Mouse (Mus musculus): Measurements from ENCODE around the gene Tmem14c. TPM values are rescaled to one million over a fixed set of nuclear protein-coding genes. Genes with fewer than 3 reads are reported as not detected.
"Not testable (repeated sequence)": the region's sequence is repeated elsewhere in the genome, so short reads cannot be mapped to it uniquely, and the experiment has no call there.

Gene Tmem14c
- polyA plus RNA-seq, 1 experiment from 2014 or later: 337 TPM

GRCm38 (mm10) chr13:40987608-40988303 is 28.3 kb upstream of the Tmem14c start:
- not testable (repeated sequence) for H3K4me1 ChIP-seq (replicated peaks; ENCODE audit: control insufficient read depth, insufficient read depth, low read length); H3K4me3 ChIP-seq (ENCODE audit: low read depth, low read length); H3K9ac ChIP-seq (ENCODE audit: low read depth, low read length); H3K9me3 ChIP-seq (ENCODE audit: control insufficient read depth); ATAC-seq; H3K27ac ChIP-seq (ENCODE audit: low read depth, low read length); H3K27me3 ChIP-seq (replicated peaks; ENCODE audit: control insufficient read depth, insufficient read depth, low read length); H3K4me2 ChIP-seq (replicated peaks; ENCODE audit: low read depth); H3K36me3 ChIP-seq (ENCODE audit: control insufficient read depth, insufficient read depth)
- WGBS: 65% methylated on average over 4 of the region's 4 CpGs
- TF ChIP-seq CTCF (IDR thresholded peaks at IDR 0.05; ENCODE audit: low read depth): peak; percentile 15; the same call in 1 of the 2 replicates

GRCm38 (mm10) chr13:40988418-40988817 is 27.7 kb upstream of the Tmem14c start:
- no peak overlapping the region for H3K4me2 ChIP-seq (replicated peaks; ENCODE audit: low read depth)
- H3K27me3 ChIP-seq (replicated peaks; ENCODE audit: control insufficient read depth, insufficient read depth, low read length): no peaks in the 10 kb centered on the region
- no peak overlapping the region for H3K27ac ChIP-seq (ENCODE audit: low read depth, low read length)
- H3K4me1 ChIP-seq (replicated peaks; ENCODE audit: control insufficient read depth, insufficient read depth, low read length): no peaks in the 10 kb centered on the region
- WGBS: 64% methylated on average over 2 of the region's 2 CpGs
- no peaks in the 10 kb centered on the region for H3K36me3 ChIP-seq (ENCODE audit: control insufficient read depth, insufficient read depth)
- no peak for ATAC-seq
- H3K4me3 ChIP-seq (ENCODE audit: low read depth, low read length): no peak overlapping the region
- no peak for TF ChIP-seq CTCF (IDR thresholded peaks at IDR 0.05; ENCODE audit: low read depth)
- no peaks in the 10 kb centered on the region for H3K9me3 ChIP-seq (ENCODE audit: control insufficient read depth)
- no peak overlapping the region for H3K9ac ChIP-seq (ENCODE audit: low read depth, low read length)

- Histone ChIP-seq H3K4me2 (replicated peaks; ENCODE audit: low read depth) (no peak overlapping the region; the same call in 1 of the 2 replicates), H3K9ac (ENCODE audit: low read depth, low read length) (no peak overlapping the region), H3K36me3 (ENCODE audit: control insufficient read depth, insufficient read depth) (no peaks in the 10 kb centered on the region), H3K4me3 (ENCODE audit: low read depth, low read length) (no peak overlapping the region), H3K27ac (ENCODE audit: low read depth, low read length) (no peak overlapping the region), H3K9me3 (ENCODE audit: control insufficient read depth) (no peaks in the 10 kb centered on the region), H3K4me1 (replicated peaks; ENCODE audit: control insufficient read depth, insufficient read depth, low read length) (no peaks in the 10 kb centered on the region), H3K27me3 (replicated peaks; ENCODE audit: control insufficient read depth, insufficient read depth, low read length) (no peaks in the 10 kb centered on the region)
- no peak for ATAC-seq
- 6% methylated on average over 8 of the region's 8 CpGs for WGBS
- no peak for TF ChIP-seq CTCF (IDR thresholded peaks at IDR 0.05; ENCODE audit: low read depth)
Observed at GRCm38 (mm10) chr13:40994487-40995263, 21.4 kb upstream of the Tmem14c start.

GRCm38 (mm10) chr13:40998537-40998936 is 17.6 kb upstream of the Tmem14c start:
- H3K9me3 ChIP-seq (ENCODE audit: control insufficient read depth); H3K4me1 ChIP-seq (replicated peaks; ENCODE audit: control insufficient read depth, insufficient read depth, low read length); ATAC-seq; H3K27ac ChIP-seq (ENCODE audit: low read depth, low read length); H3K36me3 ChIP-seq (ENCODE audit: control insufficient read depth, insufficient read depth); H3K27me3 ChIP-seq (replicated peaks; ENCODE audit: control insufficient read depth, insufficient read depth, low read length); H3K4me2 ChIP-seq (replicated peaks; ENCODE audit: low read depth); H3K9ac ChIP-seq (ENCODE audit: low read depth, low read length); H3K4me3 ChIP-seq (ENCODE audit: low read depth, low read length): not testable (repeated sequence)
- WGBS: 87% methylated on average over 5 of the region's 5 CpGs

- Histone ChIP-seq H3K9ac (ENCODE audit: low read depth, low read length) (peak overlapping the region; percentile 69), H3K27me3 (replicated peaks; ENCODE audit: control insufficient read depth, insufficient read depth, low read length) (no peaks in the 10 kb centered on the region), H3K36me3 (ENCODE audit: control insufficient read depth, insufficient read depth) (peaks cover 8% of the 10 kb centered on the region; the same call in 1 of the 2 replicates), H3K27ac (ENCODE audit: low read depth, low read length) (peak overlapping the region; percentile 97), H3K4me1 (replicated peaks; ENCODE audit: control insufficient read depth, insufficient read depth, low read length) (no peaks in the 10 kb centered on the region; the same call in 1 of the 2 replicates), H3K4me2 (replicated peaks; ENCODE audit: low read depth) (peak overlapping the region; percentile 85), H3K4me3 (ENCODE audit: low read depth, low read length) (peak overlapping the region; percentile 83), H3K9me3 (ENCODE audit: control insufficient read depth) (no peaks in the 10 kb centered on the region)
- ATAC-seq: peak; percentile 62
- under 1% methylated on average over 25 of the region's 25 CpGs for WGBS
- TF ChIP-seq CTCF (IDR thresholded peaks at IDR 0.05; ENCODE audit: low read depth): peak; percentile 70
Observed at GRCm38 (mm10) chr13:41000140-41000925, 15.8 kb upstream of the Tmem14c start.
